Mouse (Mus musculus): ENCODE results near the gene Lrpap1. TPM values are rescaled to one million over a fixed set of nuclear protein-coding genes. Genes with fewer than 3 reads are reported as not detected.

Gene Lrpap1
- polyA plus RNA-seq, 1 experiment = 59.3 TPM

DNA sequence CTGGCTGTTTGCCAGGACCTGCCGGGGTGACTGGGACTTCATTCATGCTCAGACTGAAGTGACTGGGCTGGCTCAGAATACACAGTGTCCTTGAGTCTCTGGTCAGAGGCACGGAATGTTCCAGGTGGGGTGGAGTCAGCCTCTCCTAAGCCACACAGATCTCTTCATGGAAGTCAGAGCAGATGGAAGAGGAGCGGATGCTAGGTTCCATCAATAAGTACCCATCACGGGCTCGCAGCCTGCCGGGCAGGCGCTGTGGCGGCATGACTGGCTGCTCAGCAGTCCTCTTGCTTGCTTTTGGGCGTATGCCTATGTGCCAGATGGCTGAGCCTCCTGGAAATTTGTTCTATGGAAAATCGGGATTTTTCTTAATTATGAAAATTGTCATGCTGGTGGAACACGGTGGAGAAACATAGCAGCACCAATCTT is 32.6 kb upstream of the Lrpap1 start:
- TF ChIP-seq POLR2A (IDR thresholded peaks at IDR 0.05; ENCODE audit: borderline replicate concordance, extremely low read depth, insufficient read depth, insufficient read length, poor library complexity, severe bottlenecking) (no peak), CTCF (IDR thresholded peaks at IDR 0.05; ENCODE audit: borderline replicate concordance, extremely low read depth, insufficient read depth, insufficient read length) (no peak)

DNA sequence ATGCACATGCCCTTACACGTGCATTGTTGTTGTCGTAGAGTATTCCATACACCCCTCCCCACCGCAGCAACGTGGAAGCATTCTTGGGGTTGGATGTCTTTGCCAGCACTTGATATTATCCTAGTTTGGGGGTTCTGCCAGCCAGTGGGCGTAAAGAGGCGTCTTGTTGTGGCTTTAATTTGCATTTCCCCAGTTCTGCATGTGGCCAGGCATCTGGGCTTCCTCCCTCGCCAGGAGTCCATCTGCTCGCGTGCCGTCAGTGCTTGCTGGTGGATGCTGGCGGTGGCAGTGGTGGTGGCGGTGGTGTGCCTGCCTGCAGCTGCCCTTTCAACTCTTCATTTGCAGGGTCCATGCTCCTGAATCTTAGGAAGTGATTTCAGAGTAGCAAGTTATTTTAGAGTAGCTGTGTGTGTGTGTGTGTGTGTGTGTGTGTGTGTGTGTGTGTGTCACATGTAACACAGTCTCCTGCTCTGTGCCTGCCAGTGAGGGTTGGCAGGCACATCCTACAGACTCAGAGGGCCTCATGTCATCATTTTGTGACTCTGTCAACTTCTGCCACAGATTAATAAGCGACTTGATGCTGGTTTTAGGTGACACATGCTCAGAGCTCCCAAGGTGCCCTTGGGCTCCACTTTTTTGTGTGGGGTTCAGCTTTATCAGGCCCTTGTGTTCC is 32.1 kb upstream of the Lrpap1 start:
- peak; percentile 91 for DNase-seq (ENCODE audit: low read depth)
- no peak for TF ChIP-seq POLR2A (IDR thresholded peaks at IDR 0.05; ENCODE audit: borderline replicate concordance, extremely low read depth, insufficient read depth, insufficient read length, poor library complexity, severe bottlenecking)
- no peak for TF ChIP-seq CTCF (IDR thresholded peaks at IDR 0.05; ENCODE audit: borderline replicate concordance, extremely low read depth, insufficient read depth, insufficient read length)

More for the DNA sequence above, 32.6 kb upstream of the Lrpap1 start:
- peak; percentile 89 for DNase-seq (ENCODE audit: low read depth)

DNA sequence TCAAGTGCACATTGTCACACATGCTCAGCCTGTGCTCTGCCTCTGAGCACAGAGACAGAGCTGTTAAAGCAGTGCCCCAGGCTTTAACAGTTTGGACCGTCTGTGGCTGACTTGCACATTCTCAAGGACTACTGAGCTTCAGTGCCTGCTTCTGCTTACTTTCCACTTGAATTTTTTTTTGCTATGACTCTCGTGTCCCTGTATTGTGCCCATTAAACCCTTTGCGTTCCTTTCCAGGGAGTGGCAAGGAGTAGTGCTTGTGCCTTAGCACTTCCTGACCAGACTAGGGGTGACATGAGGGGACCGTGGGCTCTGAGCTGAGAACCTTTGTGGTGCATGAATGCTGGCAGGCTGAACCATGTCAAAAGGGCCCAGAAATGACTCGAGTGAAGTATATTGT is 30.3 kb upstream of the Lrpap1 start:
- DNase-seq (ENCODE audit: low read depth) = no peak
- TF ChIP-seq POLR2A (IDR thresholded peaks at IDR 0.05; ENCODE audit: borderline replicate concordance, extremely low read depth, insufficient read depth, insufficient read length, poor library complexity, severe bottlenecking) = no peak
- TF ChIP-seq CTCF (IDR thresholded peaks at IDR 0.05; ENCODE audit: borderline replicate concordance, extremely low read depth, insufficient read depth, insufficient read length) = no peak

DNA sequence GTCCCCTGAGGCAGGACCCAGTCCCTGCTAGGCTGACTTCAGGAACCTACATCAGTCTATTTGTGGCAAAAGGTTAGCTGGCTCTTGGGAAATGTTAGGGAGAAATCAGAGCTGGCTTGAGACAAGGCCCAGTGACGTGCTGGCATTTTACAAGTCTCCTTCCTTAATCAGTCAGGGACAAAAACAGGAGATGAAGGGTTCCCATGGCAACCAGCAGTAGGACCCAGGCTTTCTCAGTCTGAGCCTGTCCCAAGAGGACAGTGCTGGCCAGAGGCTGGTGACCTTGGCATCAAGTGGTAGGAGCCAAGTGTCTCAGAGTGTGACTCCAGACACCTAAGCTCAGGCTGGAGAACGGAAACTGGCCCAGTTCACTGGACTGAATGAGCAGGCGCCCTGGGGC is 28.7 kb upstream of the Lrpap1 start:
- DNase-seq (ENCODE audit: low read depth) = no peak
- no peak for TF ChIP-seq POLR2A (IDR thresholded peaks at IDR 0.05; ENCODE audit: borderline replicate concordance, extremely low read depth, insufficient read depth, insufficient read length, poor library complexity, severe bottlenecking)
- no peak for TF ChIP-seq CTCF (IDR thresholded peaks at IDR 0.05; ENCODE audit: borderline replicate concordance, extremely low read depth, insufficient read depth, insufficient read length)

DNA sequence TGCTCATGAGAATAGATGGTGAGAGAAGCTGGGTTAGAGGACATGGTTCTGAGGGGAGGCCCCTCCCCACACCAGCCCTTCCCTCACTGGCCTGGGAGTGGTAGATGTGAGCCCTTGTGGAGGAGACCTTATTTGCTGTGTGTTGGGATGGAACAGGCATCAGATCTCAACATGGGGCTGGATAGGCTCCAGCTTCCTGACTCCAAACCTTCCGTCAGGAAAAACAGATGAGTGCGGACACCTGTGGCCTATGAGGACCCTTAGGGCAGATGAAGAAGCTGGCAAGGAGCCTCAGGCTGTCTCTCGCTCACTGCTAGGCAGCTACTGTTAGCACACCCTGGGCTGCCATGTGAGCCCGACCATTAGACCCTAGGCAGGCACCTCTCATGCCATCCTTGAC is 27.9 kb upstream of the Lrpap1 start:
- DNase-seq (ENCODE audit: low read depth) = no peak
- TF ChIP-seq POLR2A (IDR thresholded peaks at IDR 0.05; ENCODE audit: borderline replicate concordance, extremely low read depth, insufficient read depth, insufficient read length, poor library complexity, severe bottlenecking) = no peak
- TF ChIP-seq CTCF (IDR thresholded peaks at IDR 0.05; ENCODE audit: borderline replicate concordance, extremely low read depth, insufficient read depth, insufficient read length) = no peak

DNA sequence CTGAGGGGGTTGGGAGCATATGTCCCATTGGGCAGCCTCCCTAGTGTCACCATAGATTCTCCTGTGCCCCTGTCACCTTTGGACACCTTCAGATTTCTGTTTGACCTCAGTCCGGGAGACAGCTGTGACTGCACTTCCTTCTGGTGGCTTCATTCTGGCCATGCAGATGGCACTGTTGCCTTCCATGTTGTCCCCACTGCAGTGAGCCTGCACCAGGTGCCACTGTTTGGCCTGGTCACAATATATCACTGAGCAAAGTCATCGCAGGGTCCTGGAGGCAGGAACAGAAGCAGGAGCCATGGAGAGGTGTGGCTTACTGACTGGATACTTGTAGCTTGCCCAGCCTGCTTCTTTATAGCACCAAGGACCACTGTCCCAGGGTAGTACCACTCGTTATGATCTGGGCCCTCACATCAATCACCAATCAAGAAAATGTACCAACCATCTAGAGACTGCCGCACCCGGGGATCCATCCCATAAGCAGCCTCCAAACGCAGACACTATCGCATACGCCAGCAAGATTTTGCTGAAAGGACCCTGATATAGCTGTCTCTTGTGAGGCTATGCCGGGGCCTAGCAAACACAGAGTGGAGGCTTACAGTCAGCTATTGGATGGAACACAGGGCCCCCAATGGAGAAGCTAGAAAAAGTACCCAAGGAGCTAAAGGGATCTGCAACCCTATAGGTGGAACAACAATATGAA is 26.9 kb upstream of the Lrpap1 start:
- DNase-seq (ENCODE audit: low read depth) = no peak

DNA sequence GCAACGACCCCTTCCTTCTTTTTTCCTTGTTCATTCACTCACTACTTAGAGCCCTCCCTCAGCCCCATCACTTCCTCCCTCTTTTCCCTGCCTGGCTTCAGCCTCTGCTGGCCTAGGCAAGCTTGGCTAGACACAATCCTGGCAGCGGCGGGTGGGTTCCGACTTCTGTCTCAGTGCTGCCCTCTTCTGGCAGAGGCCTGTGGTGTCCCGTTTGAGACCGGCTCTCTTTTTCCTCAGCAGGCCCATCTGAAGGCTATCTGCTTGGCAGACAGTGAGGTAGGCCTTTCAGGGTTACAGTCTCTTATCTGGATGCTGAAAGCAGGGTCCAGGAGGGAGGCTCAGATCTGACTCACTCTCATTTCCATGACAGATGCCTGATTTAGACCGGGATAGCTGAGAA is 26.2 kb upstream of the Lrpap1 start:
- peak; percentile 90 for DNase-seq (ENCODE audit: low read depth)
- TF ChIP-seq POLR2A (IDR thresholded peaks at IDR 0.05; ENCODE audit: borderline replicate concordance, extremely low read depth, insufficient read depth, insufficient read length, poor library complexity, severe bottlenecking) = no peak
- TF ChIP-seq CTCF (IDR thresholded peaks at IDR 0.05; ENCODE audit: borderline replicate concordance, extremely low read depth, insufficient read depth, insufficient read length) = peak; percentile 86

More for the DNA sequence above, 26.9 kb upstream of the Lrpap1 start:
- TF ChIP-seq CTCF (IDR thresholded peaks at IDR 0.05; ENCODE audit: borderline replicate concordance, extremely low read depth, insufficient read depth, insufficient read length) = no peak
- no peak for TF ChIP-seq POLR2A (IDR thresholded peaks at IDR 0.05; ENCODE audit: borderline replicate concordance, extremely low read depth, insufficient read depth, insufficient read length, poor library complexity, severe bottlenecking)

DNA sequence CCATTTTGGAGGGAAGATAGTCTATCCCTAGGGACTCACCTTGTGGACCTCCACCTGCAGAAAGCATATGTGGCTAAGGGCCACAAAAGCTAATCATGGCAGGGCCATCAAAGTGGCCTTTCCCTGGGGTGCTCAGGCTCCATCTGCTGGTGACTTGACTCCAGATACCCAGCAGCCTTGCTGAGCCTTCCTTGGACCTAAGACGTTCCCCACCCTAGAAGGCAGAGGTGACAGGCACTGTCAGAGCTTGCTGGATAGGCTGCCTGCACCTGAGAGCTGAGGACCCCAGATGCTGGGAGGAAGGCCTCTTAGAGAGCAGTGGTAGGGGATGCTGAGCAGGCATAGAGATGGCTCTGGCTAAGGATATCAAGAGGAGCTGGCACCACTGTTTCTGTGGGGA is 25.7 kb upstream of the Lrpap1 start:
- no peak for DNase-seq (ENCODE audit: low read depth)
- TF ChIP-seq CTCF (IDR thresholded peaks at IDR 0.05; ENCODE audit: borderline replicate concordance, extremely low read depth, insufficient read depth, insufficient read length) = peak; percentile 3; the same call in 1 of the 2 replicates
- no peak for TF ChIP-seq POLR2A (IDR thresholded peaks at IDR 0.05; ENCODE audit: borderline replicate concordance, extremely low read depth, insufficient read depth, insufficient read length, poor library complexity, severe bottlenecking)

DNA sequence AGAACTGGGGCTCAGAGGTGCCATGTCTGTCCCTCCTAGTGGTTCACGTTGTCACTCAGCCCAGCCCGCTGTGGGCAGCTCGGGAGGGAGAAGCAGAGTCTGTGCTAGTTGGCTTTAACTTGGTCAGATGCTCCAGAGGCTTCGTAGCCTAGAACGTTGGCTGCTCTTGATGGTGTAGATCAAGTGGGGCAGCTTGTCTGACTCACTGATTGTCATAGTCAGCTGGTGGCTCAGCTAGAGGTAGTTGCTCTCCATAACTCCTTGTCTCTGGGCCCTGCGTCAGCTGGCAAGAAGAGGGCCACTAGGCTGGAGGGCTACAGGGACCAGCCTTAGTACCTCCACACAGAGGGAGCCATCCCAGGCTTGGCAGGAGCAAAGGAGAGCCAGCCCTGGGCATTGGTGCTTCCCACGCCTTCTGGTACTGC is 24.2 kb upstream of the Lrpap1 start:
- TF ChIP-seq CTCF (IDR thresholded peaks at IDR 0.05; ENCODE audit: borderline replicate concordance, extremely low read depth, insufficient read depth, insufficient read length) (no peak), POLR2A (IDR thresholded peaks at IDR 0.05; ENCODE audit: borderline replicate concordance, extremely low read depth, insufficient read depth, insufficient read length, poor library complexity, severe bottlenecking) (no peak)

DNA sequence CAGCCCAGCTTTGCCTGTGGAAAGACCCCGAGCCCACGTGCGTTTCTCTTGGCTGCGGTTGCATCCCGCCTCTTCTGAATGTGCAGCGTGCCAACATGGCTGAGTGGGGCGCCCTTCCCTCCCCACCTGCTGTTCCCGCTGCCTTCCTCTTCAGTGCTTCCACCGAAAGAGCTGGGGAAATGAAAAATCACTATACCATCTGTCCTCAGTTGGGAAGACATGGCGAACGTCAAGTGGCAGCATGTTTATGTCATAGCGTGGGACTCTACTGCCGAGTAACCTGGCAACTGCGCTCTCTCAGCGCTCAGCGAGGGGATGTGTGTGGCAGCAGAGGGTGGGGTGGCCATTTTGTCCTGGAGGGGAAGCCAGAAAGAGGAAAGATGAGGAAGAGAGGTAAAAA is 23.6 kb upstream of the Lrpap1 start:
- TF ChIP-seq POLR2A (IDR thresholded peaks at IDR 0.05; ENCODE audit: borderline replicate concordance, extremely low read depth, insufficient read depth, insufficient read length, poor library complexity, severe bottlenecking) (no peak), CTCF (IDR thresholded peaks at IDR 0.05; ENCODE audit: borderline replicate concordance, extremely low read depth, insufficient read depth, insufficient read length) (no peak)
- peak; percentile 86 for DNase-seq (ENCODE audit: low read depth)

More for the DNA sequence above, 24.2 kb upstream of the Lrpap1 start:
- no peak for DNase-seq (ENCODE audit: low read depth)

DNA sequence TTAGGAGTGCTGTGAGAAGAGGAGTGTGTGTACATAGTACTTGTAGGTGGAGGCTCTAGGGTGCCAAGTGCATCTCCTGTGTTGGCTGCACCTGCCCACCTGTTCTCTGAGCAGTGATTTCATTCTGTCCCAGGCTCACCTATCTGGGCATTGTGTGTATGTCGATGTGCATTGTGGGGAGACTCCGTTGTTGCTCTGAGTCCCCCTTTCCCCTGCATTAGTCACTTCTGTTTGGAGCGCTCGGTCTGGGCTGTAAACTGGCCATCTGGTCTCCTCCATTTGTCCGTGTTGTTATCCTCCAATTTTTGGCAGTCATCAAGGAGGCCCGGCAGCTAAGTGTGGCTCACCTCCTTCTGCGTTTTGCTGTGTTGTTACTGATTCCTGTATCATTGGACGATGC is 14.5 kb upstream of the Lrpap1 start:
- DNase-seq (ENCODE audit: low read depth) = peak; percentile 70
- no peak for TF ChIP-seq POLR2A (IDR thresholded peaks at IDR 0.05; ENCODE audit: borderline replicate concordance, extremely low read depth, insufficient read depth, insufficient read length, poor library complexity, severe bottlenecking)
- TF ChIP-seq CTCF (IDR thresholded peaks at IDR 0.05; ENCODE audit: borderline replicate concordance, extremely low read depth, insufficient read depth, insufficient read length) = no peak

All from brain, embryonic 14.5 days (tissue).